Mouse (Mus musculus) thymus, postnatal 4 days (tissue): ENCODE results near the gene Adam30.

Experiments used
- DNase-seq: peaks from one replicate; pipeline ENCODE4 v3.0.0; 2021

Adam30 gene

DNA sequence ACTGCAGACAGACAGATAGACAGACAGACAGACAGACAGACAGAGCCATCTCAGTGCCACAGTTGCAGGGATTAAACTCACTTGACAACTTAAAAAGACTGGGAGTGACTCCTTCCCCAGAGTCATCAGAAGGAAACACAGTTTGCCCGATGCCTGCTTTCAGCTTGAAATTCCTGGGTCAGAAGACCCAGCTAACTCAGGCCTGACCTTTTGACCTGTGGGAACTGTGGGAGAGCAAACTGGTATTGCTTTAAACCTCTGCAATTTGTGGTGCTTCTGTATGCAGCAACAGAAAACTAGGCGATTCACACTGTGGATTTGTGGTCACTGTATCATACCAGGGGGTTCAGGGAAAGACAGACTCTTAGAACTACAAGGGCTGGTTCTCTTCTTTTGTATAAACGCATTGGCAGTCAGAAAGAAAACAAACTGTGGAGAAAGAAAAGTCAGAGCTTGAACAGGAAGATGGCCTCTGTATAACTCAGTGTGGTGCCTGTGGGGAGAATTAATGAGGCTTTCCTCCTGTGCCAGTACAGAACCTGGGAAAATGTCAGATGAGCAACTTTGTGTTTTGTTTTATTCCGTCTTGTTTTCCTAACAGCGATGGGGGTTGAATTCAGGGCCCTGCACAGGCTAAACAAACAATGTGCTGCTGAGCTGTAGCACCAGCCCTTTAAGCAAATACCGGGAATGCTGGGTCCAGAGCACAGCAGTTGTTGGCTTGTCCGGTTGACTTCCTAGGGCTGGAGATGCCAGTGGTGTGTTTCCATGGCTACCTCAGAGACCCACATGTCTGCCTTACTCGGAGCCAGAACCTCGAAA is 37.5 kb downstream of the Adam30 start:
- DNase-seq, result no peak

DNA sequence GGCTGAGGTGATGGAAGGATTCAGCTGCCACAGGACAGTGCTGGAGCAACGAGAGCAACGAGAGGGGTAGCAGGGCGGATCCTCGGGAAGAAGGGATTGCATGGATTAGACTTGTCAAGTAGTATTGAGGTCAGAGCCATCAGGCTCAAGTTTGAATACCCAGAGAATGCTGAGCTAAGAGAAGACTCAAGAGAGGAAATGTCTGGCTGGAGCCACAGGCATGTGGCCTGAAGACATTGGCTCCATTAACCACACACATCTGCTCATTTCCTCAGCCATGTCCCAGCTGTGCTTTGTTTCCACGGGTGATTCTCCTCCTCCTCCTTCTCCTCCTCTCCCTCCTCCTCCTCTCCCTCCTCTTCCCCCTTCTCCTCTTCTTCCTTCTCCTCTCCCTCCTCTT is 39.3 kb downstream of the Adam30 start:
- no peak for DNase-seq

DNA sequence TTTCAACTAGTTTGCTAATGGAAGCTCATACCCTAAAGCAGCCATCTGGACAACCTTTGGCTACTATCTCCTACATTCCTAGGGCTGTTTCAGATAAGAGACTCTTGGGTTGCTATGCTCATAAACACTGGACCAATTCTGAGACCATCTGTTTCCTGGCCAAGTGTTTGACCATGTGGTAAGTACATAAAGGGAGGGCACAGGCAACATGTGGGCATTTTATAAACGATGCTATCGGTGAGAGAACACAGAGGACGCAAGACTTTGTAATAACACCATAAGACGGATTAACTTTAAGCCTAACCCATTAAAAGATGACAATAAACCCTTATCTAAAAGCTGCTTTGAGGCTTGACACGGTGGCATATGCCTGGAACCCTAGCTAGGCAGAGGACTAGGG is 42.9 kb downstream of the Adam30 start:
- DNase-seq, result no peak

DNA sequence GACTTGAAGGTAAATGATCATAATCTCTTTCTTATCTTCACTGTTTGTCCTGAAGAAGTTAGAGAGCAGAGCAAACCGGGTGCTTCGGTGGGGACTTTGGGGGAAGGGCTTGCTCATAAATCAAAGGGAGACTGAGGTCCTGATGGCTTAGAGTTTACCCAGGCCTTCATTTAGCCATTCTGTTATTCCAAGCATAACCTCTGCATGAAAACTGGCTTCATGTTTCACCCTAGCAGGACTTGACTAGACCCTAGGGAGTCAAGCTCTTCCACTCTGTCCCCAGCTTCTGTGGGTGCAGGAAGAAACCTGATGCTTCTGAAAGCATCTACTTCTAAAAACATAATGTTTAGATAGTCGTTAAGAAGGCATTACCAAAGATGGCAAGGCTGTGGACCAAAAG is 46.5 kb downstream of the Adam30 start:
- DNase-seq, result no peak

DNA sequence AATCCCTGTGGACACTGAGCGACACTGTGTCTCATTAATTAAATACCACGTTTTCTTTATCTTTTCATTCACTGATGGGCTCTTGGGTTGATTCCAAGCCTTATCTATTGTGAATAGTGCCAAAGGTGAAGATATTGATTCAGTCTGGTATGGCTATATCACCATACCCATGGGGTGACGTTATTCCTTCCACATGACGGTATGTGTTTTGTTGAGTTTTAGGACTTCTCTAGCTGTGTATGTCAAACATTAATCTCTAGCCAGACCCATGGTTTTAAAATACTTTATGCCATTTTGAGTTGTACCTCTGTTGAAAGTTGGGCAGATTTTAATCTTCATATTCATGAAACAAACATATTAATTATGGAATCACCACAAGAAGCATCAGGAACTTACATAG is 48.7 kb downstream of the Adam30 start:
- no peak for DNase-seq

DNA sequence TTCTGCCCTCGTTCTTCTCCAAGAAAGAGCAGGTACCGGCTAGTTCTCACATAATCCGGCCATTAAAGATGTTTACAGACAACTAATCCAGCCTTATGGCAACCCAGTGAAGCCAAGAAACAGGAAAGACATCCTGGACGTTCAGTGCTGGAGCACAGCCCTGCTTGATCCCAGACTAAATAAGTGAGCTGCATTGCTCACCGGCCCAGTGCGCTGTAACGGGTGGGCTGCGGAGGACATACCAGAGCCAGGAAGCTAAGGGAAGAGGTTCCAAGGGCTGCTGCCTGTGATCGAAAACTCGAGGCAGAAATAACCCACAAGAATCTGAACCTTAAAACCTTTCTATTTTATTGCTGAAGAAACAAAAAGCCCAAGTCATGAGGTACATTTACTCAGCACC is 50.4 kb downstream of the Adam30 start:
- DNase-seq, result no peak

DNA sequence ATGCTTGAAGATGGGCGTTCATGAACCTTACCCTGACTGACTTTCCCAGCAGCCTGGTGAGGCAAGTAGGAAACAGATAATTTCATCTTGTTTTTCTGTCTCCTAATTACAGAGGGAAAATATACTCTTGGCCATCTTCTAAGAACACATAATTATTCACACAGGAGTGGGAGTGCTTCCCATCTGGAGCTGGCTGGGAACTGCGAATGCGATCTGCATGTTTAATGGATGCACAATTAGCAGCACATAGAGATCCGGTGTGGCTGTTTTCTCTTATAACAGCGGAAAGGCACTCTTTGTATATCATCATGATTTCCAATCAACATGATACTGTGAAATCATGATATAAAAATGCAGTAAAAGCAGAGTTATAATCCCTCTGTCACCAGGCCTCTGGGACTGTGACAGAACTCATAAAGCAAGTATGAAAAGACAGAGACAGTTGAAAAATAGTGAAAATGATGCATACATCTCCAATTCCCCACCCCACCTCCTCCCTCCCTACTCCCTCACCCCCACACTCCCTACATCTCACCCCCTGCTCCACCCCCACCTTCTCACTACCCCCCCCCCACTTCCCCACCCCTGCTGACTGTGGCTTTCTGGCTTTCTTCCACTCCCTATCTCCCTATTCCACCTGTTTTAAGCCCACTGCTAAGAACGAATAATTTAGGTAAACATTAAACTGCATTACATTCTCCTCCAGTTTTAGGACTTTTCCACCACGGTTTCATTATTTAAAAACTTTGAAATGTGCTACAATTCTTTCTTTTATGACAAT is 51.1 kb downstream of the Adam30 start:
- DNase-seq, result no peak
